Mouse (Mus musculus) T-cell, adult 2 months (primary cell): ENCODE results near the gene Tmem243.

Source experiments
- DNase-seq: peaks from one replicate; pipeline ENCODE4 v3.0.0; 2022; ENCODE audit warnings: low spot score

Tmem243 gene

GRCm38 (mm10) chr5:9173295-9173694 is 72.8 kb downstream of the Tmem243 start:
- no peak for DNase-seq

GRCm38 (mm10) chr5:9186467-9186866 is 86.0 kb downstream of the Tmem243 start:
- no peak for DNase-seq
